Mouse (Mus musculus): ENCODE results near the gene Sirpb1c. TPM values are rescaled to one million over a fixed set of nuclear protein-coding genes. Genes with fewer than 3 reads are reported as not detected.
"Not testable (repeated sequence)": the region's sequence is repeated elsewhere in the genome, so short reads cannot be mapped to it uniquely, and the experiment has no call there.

The Sirpb1c gene
- 0.24 and 0.55 TPM in 2 replicates for polyA plus RNA-seq (2015; fragmentation: Nextera tagmentation; extraction: Ambion mirVana)

GRCm38 (mm10) chr3:15848280-15848679 is at the start of gene Sirpb1c:
Gene Sirpb1c, minus strand, starts transcription at chr3:15848528.
- H3K9me3 ChIP-seq (replicated peaks; ENCODE audit: low read length); ATAC-seq (replicated peaks; ENCODE audit: low FRiP score, low read depth); H3K4me2 ChIP-seq (ENCODE audit: low read length); H3K27me3 ChIP-seq (ENCODE audit: insufficient read depth, low read length); DNase-seq (ENCODE audit: low spot score); H3K4me3 ChIP-seq (replicated peaks; ENCODE audit: low read depth, low read length); H3K36me3 ChIP-seq (ENCODE audit: insufficient read depth, low read length); H3K9ac ChIP-seq (ENCODE audit: low read depth, low read length); H3K27ac ChIP-seq; H3K4me1 ChIP-seq (replicated peaks; ENCODE audit: insufficient read depth, low read length): not testable (repeated sequence)
- WGBS = no CpG with 5 or more reads among the region's 1 CpGs

GRCm38 (mm10) chr3:15886380-15886779 is 38.1 kb upstream of the Sirpb1c start:
- Histone ChIP-seq H3K4me1 (replicated peaks; ENCODE audit: insufficient read depth, low read length) (no peaks in the 10 kb centered on the region), H3K9me3 (replicated peaks; ENCODE audit: low read length) (no peaks in the 10 kb centered on the region), H3K9ac (ENCODE audit: low read depth, low read length) (no peak overlapping the region), H3K27me3 (ENCODE audit: insufficient read depth, low read length) (no peaks in the 10 kb centered on the region), H3K36me3 (ENCODE audit: insufficient read depth, low read length) (no peaks in the 10 kb centered on the region), H3K4me2 (ENCODE audit: low read length) (no peak overlapping the region), H3K27ac (no peak overlapping the region), H3K4me3 (replicated peaks; ENCODE audit: low read depth, low read length) (no peak overlapping the region)
- DNase-seq (ENCODE audit: low spot score) = no peak
- WGBS = 92% methylated on average over 3 of the region's 3 CpGs
- no peak for ATAC-seq (replicated peaks; ENCODE audit: low FRiP score, low read depth)
- TF ChIP-seq CTCF (IDR thresholded peaks at IDR 0.05; ENCODE audit: low read depth) = no peak

GRCm38 (mm10) chr3:15855773-15856172 is 7.4 kb upstream of the Sirpb1c start:
- not testable (repeated sequence) for H3K27ac ChIP-seq; ATAC-seq (replicated peaks; ENCODE audit: low FRiP score, low read depth); H3K4me1 ChIP-seq (replicated peaks; ENCODE audit: insufficient read depth, low read length); H3K4me2 ChIP-seq (ENCODE audit: low read length); H3K9me3 ChIP-seq (replicated peaks; ENCODE audit: low read length); DNase-seq (ENCODE audit: low spot score); H3K4me3 ChIP-seq (replicated peaks; ENCODE audit: low read depth, low read length); H3K9ac ChIP-seq (ENCODE audit: low read depth, low read length); H3K36me3 ChIP-seq (ENCODE audit: insufficient read depth, low read length); H3K27me3 ChIP-seq (ENCODE audit: insufficient read depth, low read length)

GRCm38 (mm10) chr3:15849922-15850321 is 1.6 kb upstream of the Sirpb1c start:
- Histone ChIP-seq H3K36me3 (ENCODE audit: insufficient read depth, low read length) (no peaks in the 10 kb centered on the region), H3K4me3 (replicated peaks; ENCODE audit: low read depth, low read length) (no peak overlapping the region), H3K27me3 (ENCODE audit: insufficient read depth, low read length) (no peaks in the 10 kb centered on the region), H3K27ac (no peak overlapping the region), H3K9me3 (replicated peaks; ENCODE audit: low read length) (no peaks in the 10 kb centered on the region), H3K4me2 (ENCODE audit: low read length) (no peak overlapping the region), H3K9ac (ENCODE audit: low read depth, low read length) (no peak overlapping the region), H3K4me1 (replicated peaks; ENCODE audit: insufficient read depth, low read length) (no peaks in the 10 kb centered on the region)
- 93% methylated on average over 1 of the region's 1 CpGs for WGBS
- DNase-seq (ENCODE audit: low spot score) = no peak
- ATAC-seq (replicated peaks; ENCODE audit: low FRiP score, low read depth) = no peak
- TF ChIP-seq CTCF (IDR thresholded peaks at IDR 0.05; ENCODE audit: low read depth) = no peak

- DNase-seq (ENCODE audit: low spot score) = no peak
Observed at GRCm38 (mm10) chr3:15847332-15848047, 838 bp downstream of the Sirpb1c start.

GRCm38 (mm10) chr3:15773642-15774041 is 74.7 kb downstream of the Sirpb1c start:
- 69% methylated on average over 2 of the region's 2 CpGs for WGBS
- not testable (repeated sequence) for H3K36me3 ChIP-seq (ENCODE audit: insufficient read depth, low read length)

More at GRCm38 (mm10) chr3:15847332-15848047, 838 bp downstream of the Sirpb1c start:
- no peaks in the 10 kb centered on the region for H3K4me1 ChIP-seq (replicated peaks; ENCODE audit: insufficient read depth, low read length)
- ATAC-seq (replicated peaks; ENCODE audit: low FRiP score, low read depth) = no peak
- H3K9me3 ChIP-seq (replicated peaks; ENCODE audit: low read length) = no peaks in the 10 kb centered on the region
- no peaks in the 10 kb centered on the region for H3K36me3 ChIP-seq (ENCODE audit: insufficient read depth, low read length)
- WGBS = 79% methylated on average over 3 of the region's 3 CpGs
- H3K27me3 ChIP-seq (ENCODE audit: insufficient read depth, low read length) = no peaks in the 10 kb centered on the region
- H3K4me3 ChIP-seq (replicated peaks; ENCODE audit: low read depth, low read length) = no peak overlapping the region
- no peak overlapping the region for H3K4me2 ChIP-seq (ENCODE audit: low read length)
- no peak for TF ChIP-seq CTCF (IDR thresholded peaks at IDR 0.05; ENCODE audit: low read depth)
- no peak overlapping the region for H3K9ac ChIP-seq (ENCODE audit: low read depth, low read length)
- no peak overlapping the region for H3K27ac ChIP-seq

More at GRCm38 (mm10) chr3:15773642-15774041, 74.7 kb downstream of the Sirpb1c start:
- H3K27me3 ChIP-seq (ENCODE audit: insufficient read depth, low read length); ATAC-seq (replicated peaks; ENCODE audit: low FRiP score, low read depth); DNase-seq (ENCODE audit: low spot score); H3K27ac ChIP-seq; H3K4me3 ChIP-seq (replicated peaks; ENCODE audit: low read depth, low read length); H3K4me1 ChIP-seq (replicated peaks; ENCODE audit: insufficient read depth, low read length); H3K9me3 ChIP-seq (replicated peaks; ENCODE audit: low read length); H3K4me2 ChIP-seq (ENCODE audit: low read length); H3K9ac ChIP-seq (ENCODE audit: low read depth, low read length): not testable (repeated sequence)

Other genes starting within 250 kb of the Sirpb1c start
- 0.15 and 0.25 TPM in 2 replicates for gene Gm5150, start 157.9 kb upstream of the Sirpb1c start, polyA plus RNA-seq (2015; fragmentation: Nextera tagmentation; extraction: Ambion mirVana)

Measured in kidney, postnatal 0 days (tissue).